Mouse (Mus musculus): ENCODE measurements at regions not wholly inside any gene's neighbourhood (a gene's known extent, or its start where the extent isn't known, plus 50 kb on each side); places are given as distances from the start of the nearest gene placed in this dataset.

- DNase-seq (ENCODE audit: low spot score in 2 of 2) = no peak
Observed at GRCm38 (mm10) chr16:75487915-75488314, 97.9 kb downstream of the Lipi start.

DNA sequence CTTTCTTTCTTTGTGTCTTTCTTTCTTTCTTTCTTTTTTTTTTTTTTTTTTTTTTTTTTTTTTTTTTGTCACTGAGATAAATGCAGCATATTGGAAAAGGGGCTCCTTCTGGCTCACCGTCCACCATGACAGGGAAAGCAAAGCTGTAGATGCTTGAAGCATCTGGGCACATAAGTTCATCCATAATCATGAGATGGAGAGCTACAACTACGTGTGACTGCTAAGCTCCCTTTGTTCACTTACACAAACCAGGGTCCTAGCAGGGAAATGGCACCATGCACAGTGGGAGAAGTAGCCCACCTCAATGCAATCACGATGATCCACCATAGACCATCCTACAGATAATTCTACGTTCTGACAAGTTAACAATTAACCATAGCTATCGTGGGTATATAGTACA lies 102.0 kb downstream of the Lipi start:
- DNase-seq (ENCODE audit: low spot score in 2 of 2) = no peak

DNA sequence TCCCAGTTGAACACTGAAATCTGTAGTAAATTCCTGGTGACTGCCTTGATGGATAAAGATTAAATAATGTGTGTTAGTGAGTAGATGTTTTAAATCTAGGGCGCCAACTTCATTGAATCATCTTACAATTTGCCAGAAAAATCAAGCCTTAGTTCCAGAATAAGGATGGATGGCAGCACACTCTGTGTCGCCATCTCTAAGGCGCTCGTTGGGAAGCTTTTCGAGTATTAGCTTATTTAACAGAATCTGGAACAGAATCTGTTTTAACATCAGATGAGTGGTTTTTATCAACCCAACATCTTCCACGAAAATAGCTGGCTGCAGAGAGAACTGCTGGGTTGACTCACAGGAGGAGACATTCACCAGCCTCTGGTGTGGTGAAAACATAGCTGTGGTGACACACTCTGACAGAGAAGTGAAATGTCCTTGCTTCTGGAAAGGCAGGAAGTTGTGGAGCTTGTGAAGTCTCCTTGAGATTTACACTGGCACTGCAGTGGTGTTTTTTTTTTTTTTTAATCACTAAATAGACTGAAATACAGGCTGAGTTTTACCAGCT lies 120.4 kb downstream of the Lipi start:
- DNase-seq (ENCODE audit: low spot score in 2 of 2) = peak in 1 of 2 experiments; percentile 32

- no peak for DNase-seq (ENCODE audit: low spot score in 2 of 2)
Observed at GRCm38 (mm10) chr16:75462136-75462535, 123.7 kb downstream of the Lipi start.

GRCm38 (mm10) chr16:75446901-75447514 lies 138.9 kb downstream of the Lipi start:
- peak; percentile 63 for DNase-seq (ENCODE audit: low spot score in 2 of 2)

- peak in 1 of 2 experiments; percentile 40 for DNase-seq (ENCODE audit: low spot score in 2 of 2)
Observed at GRCm38 (mm10) chr16:75439296-75439695, 146.6 kb downstream of the Lipi start.

- DNase-seq (ENCODE audit: low spot score in 2 of 2) = no peak
Observed at GRCm38 (mm10) chr16:75433227-75433626, 152.6 kb downstream of the Lipi start.

DNA sequence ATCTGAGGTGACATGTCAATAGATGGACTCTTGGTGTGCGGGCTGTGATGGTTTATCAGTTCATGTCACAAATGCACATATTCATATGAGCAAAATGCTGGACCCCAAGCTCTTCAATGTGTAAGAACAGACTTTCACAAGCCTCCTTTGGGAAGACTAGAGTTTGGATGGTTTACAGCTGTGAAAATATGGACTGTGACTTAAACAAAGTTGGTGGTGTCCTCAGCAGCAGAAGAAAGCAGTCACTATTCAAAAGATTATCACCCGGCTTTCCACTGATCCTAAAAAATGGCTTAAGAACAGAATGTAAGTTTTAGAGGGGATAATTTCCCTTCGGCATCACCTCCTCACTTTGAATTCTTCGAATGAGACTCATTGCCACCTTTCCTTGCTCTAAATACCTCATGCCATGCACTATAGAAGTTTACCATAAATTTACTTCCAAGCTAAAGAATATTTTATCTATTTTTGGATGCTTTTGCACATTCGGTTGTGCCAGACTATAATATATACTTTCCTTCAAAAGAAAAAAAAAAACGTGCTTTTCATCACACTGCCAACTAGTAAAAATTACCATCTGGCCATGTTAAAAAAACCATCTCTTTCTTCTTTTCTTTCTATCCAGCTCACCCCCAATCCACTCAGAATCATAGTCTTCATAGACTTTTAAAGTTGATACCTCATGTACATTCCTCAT lies 201.2 kb downstream of the Lipi start:
- no peak for DNase-seq (ENCODE audit: low spot score in 2 of 2)

- DNase-seq (ENCODE audit: low spot score in 2 of 2) = no peak
Observed at GRCm38 (mm10) chr16:75381191-75381590, 204.7 kb downstream of the Lipi start.

- DNase-seq (ENCODE audit: low spot score in 2 of 2) = no peak
Observed at GRCm38 (mm10) chr16:75369700-75370099, 216.2 kb downstream of the Lipi start.

DNA sequence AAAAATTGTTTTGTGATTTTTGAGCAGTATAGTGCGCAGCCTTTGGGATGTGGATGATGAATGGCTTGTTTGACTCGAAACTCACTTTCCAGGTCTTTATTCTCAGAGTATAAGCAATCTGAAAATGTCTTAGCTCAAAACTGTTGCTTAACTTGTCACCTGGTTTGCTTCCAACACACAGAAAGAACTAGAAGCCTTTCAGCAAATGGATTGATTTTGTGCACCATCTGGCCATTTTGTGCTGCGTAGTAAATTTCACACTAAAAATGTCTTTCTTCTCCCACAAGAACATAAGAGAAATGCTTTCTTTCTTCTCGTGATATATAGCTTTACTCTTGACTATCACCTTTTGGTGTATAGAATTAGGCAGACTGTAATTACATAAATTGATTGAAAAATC lies 219.1 kb downstream of the Lipi start:
- DNase-seq (ENCODE audit: low spot score in 2 of 2) = no peak

GRCm38 (mm10) chr16:75365361-75365994 lies 220.4 kb downstream of the Lipi start:
- DNase-seq (ENCODE audit: low spot score in 2 of 2) = no peak

- no peak for DNase-seq (ENCODE audit: low spot score in 2 of 2)
Observed at GRCm38 (mm10) chr16:75362095-75362494, 223.8 kb downstream of the Lipi start.

DNA sequence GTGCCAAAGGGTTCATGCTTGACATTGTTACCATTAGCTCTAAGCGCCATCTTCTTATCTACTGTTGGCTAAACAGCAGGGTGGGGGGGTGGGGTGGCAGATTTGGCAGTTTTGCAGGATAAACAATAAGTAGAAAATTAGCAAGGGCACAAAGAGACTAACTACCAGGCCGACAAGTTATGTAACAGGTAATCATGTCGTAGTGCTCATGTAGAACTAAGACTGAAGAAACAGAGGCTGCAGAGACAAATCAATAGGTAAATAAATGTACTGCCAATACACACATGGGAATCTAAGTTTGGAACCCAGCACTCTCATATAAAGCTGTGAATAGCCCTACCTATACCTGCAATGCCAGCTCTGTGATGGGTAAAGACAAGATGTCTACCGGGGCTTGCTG lies 225.1 kb downstream of the Lipi start:
- no peak for DNase-seq (ENCODE audit: low spot score in 2 of 2)

DNA sequence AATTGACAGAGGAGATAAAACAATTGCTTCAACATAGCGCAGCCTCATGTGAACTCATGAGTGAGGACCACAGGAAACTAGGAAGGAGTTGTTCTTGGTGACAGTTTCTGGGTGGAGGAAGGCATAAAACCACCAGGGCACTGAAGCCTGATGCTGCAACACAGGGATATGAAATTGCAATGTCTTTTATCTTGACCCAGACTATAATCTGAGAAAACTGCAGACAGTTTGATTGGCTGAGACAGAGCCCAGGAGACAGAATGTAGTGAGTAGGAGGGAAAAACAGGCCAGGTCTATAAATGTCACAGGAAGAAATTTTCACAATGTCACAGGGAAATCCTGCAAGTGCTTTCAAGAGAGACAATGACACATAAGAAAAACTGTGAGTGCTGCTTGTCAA lies 232.5 kb downstream of the Lipi start:
- no peak for DNase-seq (ENCODE audit: low spot score in 2 of 2)

DNA sequence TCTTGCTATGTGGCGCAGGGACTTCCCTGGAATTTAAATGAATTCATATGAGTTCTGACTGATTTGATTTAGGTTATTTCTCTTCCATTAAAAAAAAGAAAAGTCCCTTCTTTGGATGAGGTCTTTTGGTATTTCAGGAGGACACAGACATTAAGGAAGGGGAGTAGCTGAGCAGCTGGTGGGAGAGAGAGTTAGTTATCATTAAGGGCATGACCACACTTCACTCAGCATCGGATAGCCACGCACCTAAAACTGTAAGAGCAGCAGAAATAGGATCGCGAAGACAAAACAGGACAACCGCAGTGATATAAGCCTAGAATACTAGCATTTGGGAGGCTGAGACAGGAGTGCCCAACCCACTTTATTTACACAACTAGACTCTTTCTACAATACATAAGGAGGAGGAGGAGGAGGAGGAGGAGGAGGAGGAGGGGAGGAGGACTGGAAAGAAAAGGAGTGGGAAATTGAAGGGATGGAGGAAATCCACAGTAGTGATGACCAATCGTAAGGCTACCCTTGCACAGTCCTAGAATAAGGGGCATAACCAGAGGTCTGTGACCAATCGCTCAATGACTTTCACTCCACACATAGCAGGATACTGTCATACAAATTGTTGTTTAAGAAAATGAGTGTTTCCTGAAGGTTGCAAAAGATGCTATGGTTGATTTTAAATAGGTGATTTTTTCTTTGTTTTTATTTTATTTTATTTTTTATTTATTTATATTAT lies 241.5 kb downstream of the Lipi start:
- DNase-seq (ENCODE audit: low spot score in 2 of 2) = no peak

DNA sequence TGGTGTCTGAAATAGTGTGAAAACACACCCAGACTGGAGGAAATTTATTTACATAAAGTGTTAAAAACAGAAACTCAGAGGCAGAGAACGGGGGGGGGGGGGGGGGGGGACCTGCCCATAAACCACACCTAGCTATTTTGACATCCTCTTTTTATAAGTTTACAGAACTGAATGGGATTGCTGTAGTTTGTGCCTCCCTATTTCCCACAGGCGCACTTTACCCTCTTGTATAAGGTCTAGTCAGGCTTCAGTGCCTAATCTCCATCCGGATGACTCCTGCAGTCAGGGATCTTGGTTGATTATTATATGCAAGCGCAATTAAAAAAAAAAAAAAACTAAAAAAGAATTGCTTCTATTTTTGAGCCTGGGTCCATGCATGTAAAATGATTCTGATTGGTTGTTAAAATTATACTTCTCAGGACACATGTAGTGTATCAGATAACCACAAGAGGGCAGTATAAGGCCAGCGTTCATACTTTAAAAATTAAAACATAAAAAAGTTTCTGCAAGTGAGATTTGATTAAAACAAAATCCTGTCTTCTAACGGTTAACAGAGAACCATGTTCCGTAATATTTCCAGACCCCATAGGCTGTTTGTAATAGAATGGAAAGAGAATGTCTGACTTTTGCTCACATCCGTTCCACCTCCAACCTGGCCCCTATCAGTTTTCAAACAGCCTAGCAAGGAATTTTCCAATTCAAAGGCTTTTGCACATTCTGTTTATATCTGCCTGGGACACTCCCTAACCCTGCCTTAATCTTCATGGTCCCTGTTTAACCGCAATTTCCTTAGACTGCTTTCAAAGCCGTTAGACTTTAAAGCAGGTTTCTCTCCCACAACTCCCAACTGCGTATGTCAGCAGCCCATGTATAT lies 242.6 kb downstream of the Lipi start:
- DNase-seq (ENCODE audit: low spot score in 2 of 2) = no peak

DNA sequence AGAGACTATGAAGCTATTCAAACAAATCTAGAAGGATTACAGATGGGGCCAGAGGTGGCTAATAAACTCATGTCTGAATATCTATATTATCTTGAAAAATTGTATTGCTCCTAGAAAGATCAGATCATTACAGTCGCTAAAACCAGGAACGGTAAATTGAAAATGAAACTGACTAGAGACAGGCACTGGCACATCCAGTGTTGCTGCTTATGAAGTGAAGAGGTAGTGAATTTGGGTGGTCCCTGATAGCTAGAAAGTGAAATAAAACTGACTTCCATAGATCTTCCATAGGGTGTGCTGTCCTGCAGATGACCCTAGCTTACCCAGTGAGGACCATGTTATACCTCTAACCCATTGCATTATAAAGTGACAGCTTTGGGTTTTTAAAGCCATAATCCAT lies 251.6 kb downstream of the Lipi start:
- DNase-seq (ENCODE audit: low spot score in 2 of 2) = no peak

GRCm38 (mm10) chr16:75333750-75334149 lies 252.1 kb downstream of the Lipi start:
- no peak for DNase-seq (ENCODE audit: low spot score in 2 of 2)

DNA sequence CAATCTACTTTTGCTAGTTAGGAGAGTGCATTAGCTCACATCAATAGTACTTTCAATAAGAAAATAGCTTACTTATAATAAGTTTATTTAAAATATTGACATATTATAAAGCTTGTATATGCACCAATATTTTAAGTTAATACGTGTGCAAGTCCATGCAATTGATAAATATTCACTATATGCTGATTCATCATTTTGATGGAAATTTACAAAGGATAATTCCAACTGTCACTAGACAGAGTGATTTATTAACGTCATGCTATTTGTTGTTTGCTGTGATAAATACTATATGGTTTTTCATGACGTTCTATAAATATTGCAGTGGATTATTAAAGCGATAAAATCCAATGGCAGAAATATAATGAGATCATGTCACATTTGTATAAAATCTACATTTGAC lies 253.0 kb downstream of the Lipi start:
- no peak for DNase-seq (ENCODE audit: low spot score in 2 of 2)

GRCm38 (mm10) chr16:75325296-75325695 lies 260.6 kb downstream of the Lipi start:
- DNase-seq (ENCODE audit: low spot score in 2 of 2) = no peak

Data from right cerebral cortex, postnatal 10 days (tissue).